In the genomic region with DNA sequence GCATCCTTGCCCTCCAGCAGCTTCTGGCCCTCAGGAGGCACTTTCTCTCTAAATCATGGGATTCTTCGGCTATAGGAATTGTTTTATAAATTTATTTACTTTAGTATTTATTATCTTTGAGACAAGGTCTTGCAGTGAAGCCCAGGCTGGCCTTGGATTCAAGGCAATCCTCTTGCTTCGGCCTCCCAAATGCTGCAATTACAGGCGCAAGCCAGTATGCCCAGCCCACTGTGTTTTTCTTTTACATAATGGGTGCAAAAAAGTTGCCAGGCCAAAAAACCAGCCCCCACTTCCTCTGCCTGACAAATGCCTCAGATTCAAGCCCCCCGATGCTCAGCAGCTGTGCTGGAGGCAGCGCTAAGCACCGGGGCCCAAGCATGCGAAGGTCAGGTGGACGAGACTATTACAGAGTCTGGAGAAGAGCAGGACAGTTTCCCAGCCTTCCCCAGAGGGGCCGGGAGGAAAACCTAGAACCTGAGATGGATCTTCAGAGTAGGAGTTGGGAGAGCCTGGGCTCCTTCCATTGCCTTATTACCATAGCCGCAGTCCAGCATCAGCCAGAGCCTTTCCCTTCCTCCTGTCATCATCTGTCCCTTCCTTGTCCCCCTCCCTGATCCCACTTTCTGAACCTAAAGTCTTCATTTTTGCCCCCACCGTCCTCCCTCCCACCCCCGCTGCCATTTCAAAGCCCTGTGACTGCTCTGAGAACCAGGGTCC, we compare ENCODE assay signal across 22 mouse cellular contexts. TPM values are rescaled to one million over a fixed set of nuclear protein-coding genes. Genes with fewer than 3 reads are reported as not detected.
DNase-seq lines count a peak whose midpoint lies in the region; ATAC-seq and TF ChIP-seq lines count a peak whose summit lies in the region.
"Had no signal": no experiment of that assay in that cellular context is flagged by ENCODE, and none has a peak within 500 bp of the region (broad histone marks: within the 10 kb centered on the region; RNA-seq: fewer than 3 reads in every experiment).

No protein-coding gene starts in this region.

- peak; percentile 88 for DNase-seq in heart, adult 11 months
- DNase-seq in layer of hippocampus, adult 2 months (ENCODE audit: low spot score in 2 of 2): peak in 1 of 2 experiments; percentile 17
- DNase-seq in layer of hippocampus, adult 9-10 months (ENCODE audit: low spot score): no peak
- DNase-seq in yolk sac, embryonic 10.5 days (ENCODE audit: low spot score): no peak
- DNase-seq: cerebellum, postnatal 25 days; kidney, adult 2 months; right cerebral cortex, postnatal 4 days had no signal

- no peak overlapping the region for H3K4me2 ChIP-seq in heart, embryonic 12.5 days
- H3K4me2 ChIP-seq: lung, embryonic 15.5 days had no signal

- no peaks in the 10 kb centered on the region for H3K9me3 ChIP-seq in heart, embryonic 12.5 days (replicated peaks)
- H3K9me3 ChIP-seq: embryonic facial prominence, embryonic 10.5 days; lung, embryonic 15.5 days had no signal

- WGBS in heart, embryonic 12.5 days: 84% methylated on average over 12 of the region's 12 CpGs
- 91% methylated on average over 11 of the region's 12 CpGs for WGBS in macrophage (ENCODE audit: missing documents)

- peaks cover 53% of the 10 kb centered on the region for H3K36me3 ChIP-seq in heart, embryonic 12.5 days
- H3K36me3 ChIP-seq in macrophage (ENCODE audit: inconsistent target): peaks cover 35% of the 10 kb centered on the region

- no peaks in the 10 kb centered on the region for H3K27me3 ChIP-seq in heart, embryonic 12.5 days (replicated peaks)
- H3K27me3 ChIP-seq: lung, embryonic 15.5 days had no signal

- no peak overlapping the region for H3K9ac ChIP-seq in heart, embryonic 12.5 days
- H3K9ac ChIP-seq: lung, embryonic 15.5 days had no signal

- peak; percentile 56; the same call in 1 of the 2 replicates for TF ChIP-seq POLR2A in cortical plate, adult 2 months (IDR thresholded peaks at IDR 0.05; ENCODE audit: extremely low read depth, insufficient read depth, low read length)

- H3K79me2 ChIP-seq in macrophage (ENCODE audit: inconsistent target): no peaks in the 10 kb centered on the region

- ATAC-seq in heart, embryonic 12.5 days (ENCODE audit: insufficient number of reproducible peaks, low FRiP score): no peak
- ATAC-seq: CD4-positive, CD25-positive, alpha-beta regulatory T cell, adult 4 months had no signal

- no peak overlapping the region for H3K4me3 ChIP-seq in heart, embryonic 12.5 days
- no peak overlapping the region for H3K4me3 ChIP-seq in layer of hippocampus, adult 2 months
- H3K4me3 ChIP-seq in cortical plate, adult 2 months (ENCODE audit: insufficient read depth, low read length): no peak overlapping the region
- no peak overlapping the region for H3K4me3 ChIP-seq in macrophage (ENCODE audit: inconsistent target)
- H3K4me3 ChIP-seq: embryonic facial prominence, embryonic 10.5 days; erythroblast, embryonic 14.5 days; lung, embryonic 15.5 days had no signal

- H3K4me1 ChIP-seq in heart, embryonic 12.5 days (replicated peaks): peaks cover 4% of the 10 kb centered on the region
- H3K4me1 ChIP-seq in cortical plate, adult 2 months (ENCODE audit: control insufficient read depth, insufficient read depth, low read length): no peaks in the 10 kb centered on the region; the same call in 1 of the 2 replicates

- H3K27ac ChIP-seq in heart, embryonic 12.5 days (ENCODE audit: poor library complexity, severe bottlenecking): no peak overlapping the region
- peak overlapping the region; percentile 57; the same call in 1 of the 2 replicates for H3K27ac ChIP-seq in layer of hippocampus, adult 2 months
- H3K27ac ChIP-seq in cortical plate, adult 2 months (ENCODE audit: insufficient read depth, low read length): no peak overlapping the region
- H3K27ac ChIP-seq in macrophage: peak overlapping the region; percentile 13; the same call in 1 of the 2 replicates
- H3K27ac ChIP-seq: embryonic facial prominence, embryonic 10.5 days; lung, embryonic 15.5 days had no signal

- TF ChIP-seq CTCF in layer of hippocampus, adult 2 months (conservative IDR thresholded peaks at IDR 0.05): no peak
- no peak for TF ChIP-seq CTCF in cortical plate, adult 2 months (IDR thresholded peaks at IDR 0.05; ENCODE audit: extremely low read depth, insufficient read depth, low read length)

RNA-seq across cellular contexts. Expression of a gene that starts 4.3 kb away (rescaled TPM):
- not detected in 2 replicates for polyA plus RNA-seq in heart, embryonic 12.5 days (2016; fragmentation: Nextera tagmentation; extraction: Ambion mirVana)
- total RNA-seq in layer of hippocampus, adult 2 months (2021): not detected
- polyA plus RNA-seq in cortical plate, adult 2 months (2012; rRNA removed): not detected in 2 replicates
- total RNA-seq in macrophage (2018; cell fraction: chromatin; rRNA removed): not detected
- not detected for total RNA-seq in macrophage (2018; cell fraction: cytosol; rRNA removed)
- total RNA-seq in macrophage (2018; cell fraction: nucleus; rRNA removed): not detected
- not detected in 3 replicates for polyA plus RNA-seq in macrophage (2018)
- total RNA-seq: gastrocnemius, adult 8-10 months; hematopoietic stem cell, adult 5-6 weeks; layer of hippocampus, postnatal 36 days; left cerebral cortex, postnatal 36 days; liver, adult 2 months; megakaryocyte-erythroid progenitor cell, adult 5-6 weeks had no signal
- polyA plus RNA-seq: embryonic facial prominence, embryonic 10.5 days; erythroblast, embryonic 14.5 days; heart, embryonic 14.5 days; liver, adult 2 months; lung, embryonic 15.5 days; stomach, embryonic 14.5 days had no signal

RNA-seq across cellular contexts. Expression of a gene that starts 37.0 kb away (rescaled TPM):
- polyA plus RNA-seq in heart, embryonic 12.5 days (2016; fragmentation: Nextera tagmentation; extraction: Ambion mirVana): 75.3 and 75.6 TPM in 2 replicates
- 10 to 100 TPM; 55.1 to 55.5 TPM for total RNA-seq in layer of hippocampus, adult 2 months (2021)
- 70.5 and 75.6 TPM in 2 replicates for polyA plus RNA-seq in cortical plate, adult 2 months (2012; rRNA removed)
- total RNA-seq in macrophage (2018; cell fraction: chromatin; rRNA removed): 100 to 1,000 TPM; 198 to 376 (median 277) TPM
- 10 to 100 TPM; 20.0 to 34.1 (median 23.1) TPM for total RNA-seq in macrophage (2018; cell fraction: cytosol; rRNA removed)
- total RNA-seq in macrophage (2018; cell fraction: nucleus; rRNA removed): 100 to 1,000 TPM; 123 to 220 (median 167) TPM
- polyA plus RNA-seq in macrophage (2018): 23.7 to 38.1 TPM (median 25.0 TPM) in 3 replicates

RNA-seq across cellular contexts. Expression of a gene that starts 42.8 kb away (rescaled TPM):
- polyA plus RNA-seq in heart, embryonic 12.5 days (2016; fragmentation: Nextera tagmentation; extraction: Ambion mirVana): 84.5 and 91.8 TPM in 2 replicates
- 100 to 1,000 TPM; 268 to 283 TPM for total RNA-seq in layer of hippocampus, adult 2 months (2021)
- polyA plus RNA-seq in cortical plate, adult 2 months (2012; rRNA removed): 220 and 224 TPM in 2 replicates
- total RNA-seq in macrophage (2018; cell fraction: chromatin; rRNA removed): 100 to 1,000 TPM; 401 to 771 (median 585) TPM
- 100 to 1,000 TPM; 114 to 210 (median 154) TPM for total RNA-seq in macrophage (2018; cell fraction: cytosol; rRNA removed)
- 100 to 1,000 TPM; 216 to 483 (median 324) TPM for total RNA-seq in macrophage (2018; cell fraction: nucleus; rRNA removed)
- polyA plus RNA-seq in macrophage (2018): 83.0 to 111 TPM (median 86.2 TPM) in 3 replicates

Comparison
In these comparisons a context has a peak if more than half of its experiments do, and no peak if none do; other contexts are left out.
1. H3K27ac ChIP-seq: peak in layer of hippocampus, adult 2 months (single experiment) and macrophage (single experiment); none in heart, embryonic 12.5 days (single experiment) and cortical plate, adult 2 months (single experiment).